Mouse (Mus musculus): Measurements from ENCODE around the gene Neurl4.

GRCm38 (mm10) chr11:69953267-69953915 is 52.5 kb downstream of the Neurl4 start:
- TF ChIP-seq CTCF (IDR thresholded peaks at IDR 0.05; ENCODE audit: low read depth, low read length): no peak
- no peak for TF ChIP-seq POLR2A (IDR thresholded peaks at IDR 0.05; ENCODE audit: borderline replicate concordance, low read depth, low read length)
